Mouse (Mus musculus) MEL (cell line): ENCODE results near the gene Csdc2. TPM values are rescaled to one million over a fixed set of nuclear protein-coding genes. Genes with fewer than 3 reads are reported as not detected.

ENCODE experiments used
- DNase-seq: peaks from one replicate; pipeline ENCODE4 v3.0.0; 2011; ENCODE audit warnings: low read depth, low spot score
- H3K27ac ChIP-seq: 2 replicates; pipeline ENCODE4 v1.5.1; 2012; ENCODE audit warnings: low read depth, mild to moderate bottlenecking, control low read depth, low read length, moderate library complexity; ENCODE audit not compliant: control insufficient read depth
- H3K27me3 ChIP-seq, 2 experiments: fragments of 150-350 bp in 1 of 2; sonication (generic) in 1 of 2; 2 replicates each; pipeline ENCODE4 v1.6.1; 2012; ENCODE audit warnings: low read length in 2 of 2, mild to moderate bottlenecking in 2 of 2, improper control_type of control experiment in 1 of 2, moderate library complexity in 1 of 2; ENCODE audit not compliant: insufficient read depth in 2 of 2, control insufficient read depth in 1 of 2
- H3K36me3 ChIP-seq, 2 experiments: 2 replicates each; pipeline ENCODE4 v1.6.1; 2012 to 2014; ENCODE audit warnings: low read length in 2 of 2, improper control_type of control experiment in 1 of 2, inconsistent platforms in 1 of 2, mild to moderate bottlenecking in 1 of 2; ENCODE audit not compliant: insufficient read depth in 2 of 2, control insufficient read depth in 1 of 2
- H3K4me1 ChIP-seq, 2 experiments: fragments of 150-350 bp in 1 of 2; sonication (generic) in 1 of 2; 2 replicates each; pipeline ENCODE4 v1.6.1; 2012; ENCODE audit warnings: low read length in 2 of 2, improper control_type of control experiment in 1 of 2, mild to moderate bottlenecking in 1 of 2; ENCODE audit not compliant: insufficient read depth in 2 of 2, control insufficient read depth in 1 of 2
- H3K4me3 ChIP-seq, 2 experiments: fragments of 150-350 bp in 1 of 2; sonication (generic) in 1 of 2; 2 replicates each; pipeline ENCODE4 v1.5.1; 2012; ENCODE audit warnings: low read depth in 2 of 2, low read length in 2 of 2, mild to moderate bottlenecking in 2 of 2, moderate library complexity in 2 of 2, control low read depth in 1 of 2, improper control_type of control experiment in 1 of 2; ENCODE audit not compliant: control insufficient read depth in 1 of 2, insufficient read depth in 1 of 2
- H3K79me2 ChIP-seq: 2 replicates; pipeline ENCODE4 v1.6.1; 2012; ENCODE audit warnings: mild to moderate bottlenecking, low read length, moderate library complexity; ENCODE audit not compliant: control insufficient read depth, poor library complexity, insufficient read depth
- H3K9ac ChIP-seq: 2 replicates; pipeline ENCODE4 v1.6.1; 2012; ENCODE audit warnings: low read depth, mild to moderate bottlenecking, control low read depth, low read length, moderate library complexity; ENCODE audit not compliant: control insufficient read depth, poor library complexity, severe bottlenecking
- H3K9me3 ChIP-seq: fragments of 150-350 bp; sonication (generic); replicated peaks from 2 replicates; pipeline ENCODE4 v1.6.1; 2012; ENCODE audit warnings: mild to moderate bottlenecking, low read length, improper control_type of control experiment, moderate library complexity; ENCODE audit not compliant: insufficient read depth
- BHLHE40 ChIP-seq: IDR thresholded peaks from 2 replicates; pipeline ENCODE4 v1.6.1; 2012; ENCODE audit warnings: low read depth, mild to moderate bottlenecking, inconsistent platforms, low read length, improper control_type of control experiment, borderline replicate concordance
- CHD2 ChIP-seq: IDR thresholded peaks from 2 replicates; pipeline ENCODE4 v1.6.1; 2011; ENCODE audit warnings: low read length, improper control_type of control experiment
- ELF1 ChIP-seq: IDR thresholded peaks from 2 replicates; pipeline ENCODE4 v1.6.1; 2014; ENCODE audit warnings: low read depth, mild to moderate bottlenecking, inconsistent platforms, low read length, improper control_type of control experiment, moderate library complexity
- MAZ ChIP-seq: IDR thresholded peaks from 2 replicates; pipeline ENCODE4 v1.6.1; 2012; ENCODE audit warnings: low read depth, mild to moderate bottlenecking, inconsistent platforms, low read length, improper control_type of control experiment
- MXI1 ChIP-seq: IDR thresholded peaks from 2 replicates; pipeline ENCODE4 v1.6.1; 2011; ENCODE audit warnings: mild to moderate bottlenecking, low read depth, low read length, improper control_type of control experiment
- MYB ChIP-seq: IDR thresholded peaks from 2 replicates; pipeline ENCODE4 v1.6.1; 2011; ENCODE audit warnings: mild to moderate bottlenecking, low read depth, low read length, improper control_type of control experiment
- NELFE ChIP-seq: IDR thresholded peaks from 2 replicates; pipeline ENCODE4 v1.6.1; 2011; ENCODE audit warnings: low read depth, low read length, improper control_type of control experiment
- NRF1 ChIP-seq: IDR thresholded peaks from 2 replicates; pipeline ENCODE4 v1.6.1; 2014; ENCODE audit warnings: low read depth, mild to moderate bottlenecking, inconsistent platforms, low read length, improper control_type of control experiment, moderate library complexity; ENCODE audit not compliant: poor library complexity, insufficient read depth, severe bottlenecking
- POLR2AphosphoS2 ChIP-seq: IDR thresholded peaks from 2 replicates; pipeline ENCODE4 v1.6.1; 2011; ENCODE audit warnings: low read length, improper control_type of control experiment
- RCOR1 ChIP-seq: IDR thresholded peaks from 2 replicates; pipeline ENCODE4 v1.6.1; 2012; ENCODE audit warnings: low read depth, mild to moderate bottlenecking, inconsistent platforms, low read length, improper control_type of control experiment
- SIN3A ChIP-seq: IDR thresholded peaks from 2 replicates; pipeline ENCODE4 v1.6.1; 2012; ENCODE audit warnings: low read length, improper control_type of control experiment, inconsistent platforms
- TAL1 ChIP-seq: IDR thresholded peaks from 2 replicates; pipeline ENCODE4 v1.6.1; 2012; ENCODE audit warnings: mild to moderate bottlenecking, inconsistent platforms, low read length, moderate library complexity, mixed read lengths
- TBP ChIP-seq: IDR thresholded peaks from 2 replicates; pipeline ENCODE4 v1.8.0; 2011; ENCODE audit warnings: low read depth, low read length, improper control_type of control experiment
- TCF12 ChIP-seq: IDR thresholded peaks from 2 replicates; pipeline ENCODE4 v1.6.1; 2014; ENCODE audit warnings: low read depth, mild to moderate bottlenecking, inconsistent platforms, low read length, improper control_type of control experiment, moderate library complexity
- ZMIZ1 ChIP-seq: IDR thresholded peaks from 2 replicates; pipeline ENCODE4 v1.6.1; 2012; ENCODE audit warnings: low read depth, mild to moderate bottlenecking, inconsistent platforms, low read length, improper control_type of control experiment, moderate library complexity
- ZNF384 ChIP-seq: IDR thresholded peaks from 2 replicates; pipeline ENCODE4 v1.6.1; 2012; ENCODE audit warnings: low read depth, mild to moderate bottlenecking, inconsistent platforms, low read length, improper control_type of control experiment
- polyA plus RNA-seq, 2 experiments: library from polyadenylated mRNA; stranded (reverse) in 1 of 2; unstranded in 1 of 2; fragments of >175 nt in 1 of 2; fragments of >200 nt in 1 of 2; gene quantifications; 2 replicates each; pipeline versions ENCODE4 v1.2.1 to v1.2.4; 2012; ENCODE audit warnings: low replicate concordance in 2 of 2, low read depth in 1 of 2; ENCODE audit not compliant: insufficient read length in 2 of 2, insufficient read depth in 1 of 2, missing spikeins in 1 of 2
- total RNA-seq: library from RNA; depleted of rRNA; stranded (reverse); fragments of 300-350 nt; gene quantifications from 2 replicates; pipeline ENCODE4 v1.2.3, GENCODE M21; 2012; rRNA removed

Csdc2 gene
- total and polyA plus RNA-seq, 3 experiments: not detected

GRCm38 (mm10) chr15:81993992-81994391 is 57.4 kb downstream of the Csdc2 start:
- Histone ChIP-seq H3K9me3 (no peaks in the 10 kb centered on the region), H3K4me1 (peaks cover 8 to 13% of the 10 kb centered on the region in 2 experiments), H3K27ac (no peak overlapping the region), H3K36me3 (peaks cover 10 to 16% of the 10 kb centered on the region in 2 experiments), H3K27me3 (no peaks in the 10 kb centered on the region), H3K9ac (no peak overlapping the region), H3K79me2 (no peaks in the 10 kb centered on the region), H3K4me3 (no peak overlapping the region)
- DNase-seq: no peak
- TF ChIP-seq TAL1 (no peak), ELF1 (no peak), POLR2AphosphoS2 (no peak), NELFE (no peak), MXI1 (no peak), ZNF384 (no peak), NRF1 (no peak), SIN3A (no peak), CHD2 (no peak), MAZ (no peak), RCOR1 (no peak), BHLHE40 (no peak), MYB (no peak), TCF12 (no peak), TBP (no peak), ZMIZ1 (no peak)
- TF ChIP-seq, all 39 proteins: peak for 0

Other genes with a start within 250 kb of the Csdc2 start
- 0.10 and 0.42 TPM in 2 replicates for gene Chadl, start 239.5 kb upstream of the Csdc2 start, total RNA-seq
- gene Chadl, start 239.5 kb upstream of the Csdc2 start, polyA plus RNA-seq: under 1 TPM in 1 of 2 experiments, not detected in 1; 0.72 TPM
- 16.9 and 18.2 TPM in 2 replicates for gene Zc3h7b, start 191.7 kb upstream of the Csdc2 start, total RNA-seq
- gene Zc3h7b, start 191.7 kb upstream of the Csdc2 start, polyA plus RNA-seq: 100 to 1,000 TPM in 1 of 2 experiments, 10 to 100 TPM in 1; 41.5 to 108 TPM
- gene Rangap1, start 191.2 kb upstream of the Csdc2 start, total RNA-seq: 191 and 197 TPM in 2 replicates
- 100 to 1,000 TPM in 1 of 2 experiments, not detected in 1; 281 TPM for gene Rangap1, start 191.2 kb upstream of the Csdc2 start, polyA plus RNA-seq
- 11.6 and 12.3 TPM in 2 replicates for gene Tef, start 134.3 kb upstream of the Csdc2 start, total RNA-seq
- 10 to 100 TPM in 1 of 2 experiments, not detected in 1; 21.7 TPM for gene Tef, start 134.3 kb upstream of the Csdc2 start, polyA plus RNA-seq
- 21.6 and 23.5 TPM in 2 replicates for gene Tob2, start 78.0 kb upstream of the Csdc2 start, total RNA-seq
- gene Tob2, start 78.0 kb upstream of the Csdc2 start, polyA plus RNA-seq: 10 to 100 TPM in 1 of 2 experiments, not detected in 1; 20.7 TPM
- 112 and 128 TPM in 2 replicates for gene Phf5a, start 64.8 kb upstream of the Csdc2 start, total RNA-seq
- 100 to 1,000 TPM in 1 of 2 experiments, not detected in 1; 164 TPM for gene Phf5a, start 64.8 kb upstream of the Csdc2 start, polyA plus RNA-seq
- 241 and 248 TPM in 2 replicates for gene Aco2, start 64.5 kb upstream of the Csdc2 start, total RNA-seq
- 1,000 to 10,000 TPM in 1 of 2 experiments, 100 to 1,000 TPM in 1; 447 to 1,242 TPM for gene Aco2, start 64.5 kb upstream of the Csdc2 start, polyA plus RNA-seq
- gene Polr3h, start 10.5 kb upstream of the Csdc2 start, total RNA-seq: 87.9 and 109 TPM in 2 replicates
- gene Polr3h, start 10.5 kb upstream of the Csdc2 start, polyA plus RNA-seq: 100 to 1,000 TPM in 1 of 2 experiments, not detected in 1; 304 TPM
- 72.7 and 77.5 TPM in 2 replicates for gene Pmm1, start 24.2 kb downstream of the Csdc2 start, total RNA-seq
- 100 to 1,000 TPM in 1 of 2 experiments, not detected in 1; 111 TPM for gene Pmm1, start 24.2 kb downstream of the Csdc2 start, polyA plus RNA-seq
- gene 1700029P11Rik, start 43.8 kb downstream of the Csdc2 start, total RNA-seq: not detected in 2 replicates
- under 1 TPM in 1 of 2 experiments, not detected in 1; 0.07 TPM for gene 1700029P11Rik, start 43.8 kb downstream of the Csdc2 start, polyA plus RNA-seq
- gene Xrcc6, start 51.1 kb downstream of the Csdc2 start, total RNA-seq: 90.3 and 108 TPM in 2 replicates
- gene Xrcc6, start 51.1 kb downstream of the Csdc2 start, polyA plus RNA-seq: 100 to 1,000 TPM in 1 of 2 experiments, not detected in 1; 108 TPM
- gene Desi1, start 97.1 kb downstream of the Csdc2 start, total RNA-seq: 22.6 and 26.3 TPM in 2 replicates
- gene Desi1, start 97.1 kb downstream of the Csdc2 start, polyA plus RNA-seq: 100 to 1,000 TPM in 1 of 2 experiments, not detected in 1; 116 TPM
- 262 and 297 TPM in 2 replicates for gene Snu13, start 110.8 kb downstream of the Csdc2 start, total RNA-seq
- 100 to 1,000 TPM; 196 to 375 TPM for gene Snu13, start 110.8 kb downstream of the Csdc2 start, polyA plus RNA-seq
- not detected in 2 replicates for gene 4930407I10Rik, start 122.4 kb downstream of the Csdc2 start, total RNA-seq
- gene 4930407I10Rik, start 122.4 kb downstream of the Csdc2 start, polyA plus RNA-seq: not detected
- not detected in 2 replicates for gene Mei1, start 133.2 kb downstream of the Csdc2 start, total RNA-seq
- gene Mei1, start 133.2 kb downstream of the Csdc2 start, polyA plus RNA-seq: not detected
- 11.8 and 19.7 TPM in 2 replicates for gene Ccdc134, start 191.2 kb downstream of the Csdc2 start, total RNA-seq
- gene Ccdc134, start 191.2 kb downstream of the Csdc2 start, polyA plus RNA-seq: 10 to 100 TPM in 1 of 2 experiments, not detected in 1; 17.5 TPM
- 40.5 and 52.2 TPM in 2 replicates for gene Srebf2, start 210.4 kb downstream of the Csdc2 start, total RNA-seq
- gene Srebf2, start 210.4 kb downstream of the Csdc2 start, polyA plus RNA-seq: 100 to 1,000 TPM in 1 of 2 experiments, not detected in 1; 161 TPM